Mouse (Mus musculus): Measurements from ENCODE around the gene Sytl3. TPM values are rescaled to one million over a fixed set of nuclear protein-coding genes. Genes with fewer than 3 reads are reported as not detected.
A peak's percentile ranks its signal among the peaks of the same experiment; 100 is the strongest.
"Not testable (repeated sequence)": the region's sequence is repeated elsewhere in the genome, so short reads cannot be mapped to it uniquely, and the experiment has no call there.

Gene Sytl3
- polyA plus RNA-seq, 1 experiment from 2014 or later, result 0.31 TPM

DNA sequence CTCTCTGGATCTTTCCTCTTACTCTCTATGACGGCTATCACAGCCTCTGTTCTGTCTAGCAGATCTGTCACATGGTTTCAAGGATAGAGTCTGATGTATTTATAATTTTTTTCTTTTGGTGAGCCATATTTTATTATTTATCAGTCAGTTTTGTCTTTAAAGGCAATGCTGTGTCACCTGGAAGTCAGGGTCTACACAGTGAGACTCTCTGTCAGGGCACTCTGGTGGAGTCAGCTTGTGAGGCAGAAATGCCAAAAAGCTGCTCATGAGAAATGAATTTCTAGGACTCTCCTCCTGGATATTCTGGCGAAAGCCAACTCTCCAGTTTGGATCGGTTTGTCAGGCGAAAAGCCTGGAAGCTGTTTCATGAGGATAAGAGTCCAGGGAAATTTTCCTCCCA lies 23.1 kb upstream of the Sytl3 start:
- 78% methylated on average over 2 of the region's 4 CpGs for WGBS

DNA sequence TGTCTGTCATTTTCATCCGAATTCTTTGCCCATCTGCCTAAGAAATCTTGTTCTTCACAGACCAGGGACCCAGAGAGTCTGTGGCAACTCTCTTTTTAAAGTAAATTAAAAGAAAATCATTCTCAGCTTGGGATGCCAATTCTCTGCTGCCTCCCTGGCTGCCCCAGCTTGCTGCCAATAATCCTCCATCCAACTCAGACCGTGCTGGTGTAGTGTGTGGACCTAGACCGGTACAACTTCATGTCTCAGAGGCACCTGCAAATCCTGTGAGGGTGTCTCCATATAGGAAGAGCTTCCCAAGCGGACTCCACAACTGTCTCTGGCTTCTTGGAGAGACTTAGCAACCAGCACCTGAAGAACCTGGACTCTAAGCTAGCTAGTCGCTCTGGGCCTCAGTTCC lies 22.0 kb upstream of the Sytl3 start:
- H3K4me1 ChIP-seq, result no peaks in the 10 kb centered on the region
- 84% methylated on average over 5 of the region's 5 CpGs for WGBS
- no peak overlapping the region for H3K27ac ChIP-seq
- H3K36me3 ChIP-seq, result no peaks in the 10 kb centered on the region
- no peaks in the 10 kb centered on the region for H3K27me3 ChIP-seq
- H3K4me2 ChIP-seq, result no peak overlapping the region
- no peak for ATAC-seq (ENCODE audit: insufficient number of reproducible peaks, insufficient read depth, low FRiP score, low TSS enrichment, low read depth)
- no peak overlapping the region for H3K4me3 ChIP-seq
- no peak overlapping the region for H3K9ac ChIP-seq
- H3K9me3 ChIP-seq, result no peaks in the 10 kb centered on the region

More for the DNA sequence above, 23.1 kb upstream of the Sytl3 start:
- H3K36me3 ChIP-seq; ATAC-seq (ENCODE audit: insufficient number of reproducible peaks, insufficient read depth, low FRiP score, low TSS enrichment, low read depth); H3K9ac ChIP-seq; H3K27me3 ChIP-seq; H3K4me3 ChIP-seq; H3K4me1 ChIP-seq; H3K9me3 ChIP-seq; H3K4me2 ChIP-seq; H3K27ac ChIP-seq: not testable (repeated sequence)

- WGBS, result 95% methylated on average over 4 of the region's 4 CpGs
- not testable (repeated sequence) for H3K36me3 ChIP-seq; H3K9ac ChIP-seq; H3K9me3 ChIP-seq; H3K4me3 ChIP-seq; H3K4me2 ChIP-seq; H3K4me1 ChIP-seq; ATAC-seq (ENCODE audit: insufficient number of reproducible peaks, insufficient read depth, low FRiP score, low TSS enrichment, low read depth); H3K27ac ChIP-seq; H3K27me3 ChIP-seq
Observed at GRCm38 (mm10) chr17:6637434-6637833, 21.5 kb upstream of the Sytl3 start.

GRCm38 (mm10) chr17:6638444-6638843 lies 20.4 kb upstream of the Sytl3 start:
- 91% methylated on average over 8 of the region's 8 CpGs for WGBS

GRCm38 (mm10) chr17:6639486-6639885 lies 19.4 kb upstream of the Sytl3 start:
- not testable (repeated sequence) for H3K27me3 ChIP-seq
- WGBS, result 87% methylated on average over 16 of the region's 21 CpGs

More at GRCm38 (mm10) chr17:6638444-6638843, 20.4 kb upstream of the Sytl3 start:
- H3K36me3 ChIP-seq; H3K4me1 ChIP-seq; H3K4me2 ChIP-seq; H3K9ac ChIP-seq; ATAC-seq (ENCODE audit: insufficient number of reproducible peaks, insufficient read depth, low FRiP score, low TSS enrichment, low read depth); H3K27me3 ChIP-seq; H3K9me3 ChIP-seq; H3K4me3 ChIP-seq; H3K27ac ChIP-seq: not testable (repeated sequence)

DNA sequence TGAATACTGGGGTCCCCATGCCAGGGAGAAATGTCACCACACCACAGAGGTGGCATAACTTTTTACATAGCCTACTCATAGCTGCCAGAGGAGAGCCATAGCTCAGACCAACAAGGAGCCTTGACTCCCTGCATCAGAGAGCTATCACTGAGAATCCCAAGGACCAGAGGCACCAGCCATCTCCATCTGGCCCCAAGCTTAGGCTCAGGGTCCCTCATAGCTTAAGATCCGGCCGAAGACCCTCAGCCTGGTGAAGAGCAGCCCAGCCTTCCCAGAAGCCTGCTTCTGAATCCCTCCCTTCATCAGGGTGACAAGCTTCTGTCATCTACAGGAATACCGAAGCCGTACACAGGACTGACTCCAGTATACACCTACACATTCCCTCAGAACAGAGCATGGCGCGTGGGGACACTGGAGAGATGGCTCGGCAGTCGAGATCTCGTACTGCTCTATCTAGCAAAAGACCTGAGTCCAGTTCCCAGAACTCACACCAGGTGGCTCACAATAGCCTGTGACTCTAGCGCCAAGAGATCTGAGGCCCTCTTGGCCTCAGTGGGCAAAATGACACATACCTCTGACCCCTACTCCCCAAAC lies 18.8 kb upstream of the Sytl3 start:
- not testable (repeated sequence) for H3K9me3 ChIP-seq; H3K4me3 ChIP-seq; H3K4me1 ChIP-seq; H3K4me2 ChIP-seq; H3K36me3 ChIP-seq; ATAC-seq (ENCODE audit: insufficient number of reproducible peaks, insufficient read depth, low FRiP score, low TSS enrichment, low read depth); H3K27me3 ChIP-seq; H3K9ac ChIP-seq; H3K27ac ChIP-seq
- WGBS, result 90% methylated on average over 10 of the region's 10 CpGs

More at GRCm38 (mm10) chr17:6639486-6639885, 19.4 kb upstream of the Sytl3 start:
- H3K36me3 ChIP-seq, H3K9me3 ChIP-seq, H3K27ac ChIP-seq, H3K9ac ChIP-seq, H3K4me3 ChIP-seq, H3K4me2 ChIP-seq, H3K4me1 ChIP-seq: not testable (repeated sequence)
- peak; percentile 26; the same call in 1 of the 2 replicates for ATAC-seq (ENCODE audit: insufficient number of reproducible peaks, insufficient read depth, low FRiP score, low TSS enrichment, low read depth)

DNA sequence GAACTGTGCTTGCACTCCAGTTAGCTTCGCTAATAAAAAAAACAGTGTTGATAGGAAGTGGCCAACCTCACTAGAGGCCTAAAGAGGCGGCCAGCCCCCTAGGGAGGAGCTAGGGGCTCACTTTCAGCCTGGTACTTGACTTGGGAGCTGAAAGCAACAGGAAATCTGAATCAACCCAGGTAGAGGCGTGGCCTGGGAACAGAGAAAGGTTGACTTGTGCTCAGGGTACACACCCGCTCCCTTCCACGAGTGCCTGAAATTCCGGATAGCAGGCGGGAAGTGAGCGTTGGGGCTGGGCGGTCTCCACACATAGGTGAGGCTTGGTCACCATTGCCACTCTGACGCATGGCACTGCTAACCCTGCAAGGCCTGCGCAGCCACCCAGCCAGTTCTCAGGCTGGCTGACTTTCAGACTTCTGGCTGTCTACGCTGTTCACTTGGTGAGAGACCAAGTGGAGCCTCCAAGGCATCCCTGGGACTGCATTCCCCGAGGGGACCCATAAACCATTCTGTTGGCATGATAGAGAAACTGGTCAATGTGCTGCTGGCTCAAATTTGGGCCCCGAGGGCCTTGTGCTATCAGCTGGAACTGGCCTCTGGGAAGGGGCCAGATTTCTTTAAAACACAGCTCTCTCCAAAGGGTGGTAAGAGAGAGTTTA lies 18.0 kb upstream of the Sytl3 start:
- not testable (repeated sequence) for H3K4me3 ChIP-seq; H3K9me3 ChIP-seq; H3K27me3 ChIP-seq; ATAC-seq (ENCODE audit: insufficient number of reproducible peaks, insufficient read depth, low FRiP score, low TSS enrichment, low read depth); H3K4me1 ChIP-seq; H3K9ac ChIP-seq; H3K27ac ChIP-seq; H3K4me2 ChIP-seq; H3K36me3 ChIP-seq
- 74% methylated on average over 14 of the region's 14 CpGs for WGBS

GRCm38 (mm10) chr17:6644210-6644609 lies 14.7 kb upstream of the Sytl3 start:
- H3K4me2 ChIP-seq; H3K36me3 ChIP-seq; H3K4me3 ChIP-seq; ATAC-seq (ENCODE audit: insufficient number of reproducible peaks, insufficient read depth, low FRiP score, low TSS enrichment, low read depth); H3K4me1 ChIP-seq; H3K27ac ChIP-seq; H3K9me3 ChIP-seq; H3K27me3 ChIP-seq; H3K9ac ChIP-seq: not testable (repeated sequence)
- WGBS, result 89% methylated on average over 9 of the region's 9 CpGs

- ATAC-seq (ENCODE audit: insufficient number of reproducible peaks, insufficient read depth, low FRiP score, low TSS enrichment, low read depth); H3K9me3 ChIP-seq; H3K9ac ChIP-seq; H3K27me3 ChIP-seq; H3K4me3 ChIP-seq; H3K4me2 ChIP-seq; H3K4me1 ChIP-seq; H3K36me3 ChIP-seq; H3K27ac ChIP-seq: not testable (repeated sequence)
- 83% methylated on average over 4 of the region's 4 CpGs for WGBS
Observed at GRCm38 (mm10) chr17:6644673-6645072, 14.2 kb upstream of the Sytl3 start.

DNA sequence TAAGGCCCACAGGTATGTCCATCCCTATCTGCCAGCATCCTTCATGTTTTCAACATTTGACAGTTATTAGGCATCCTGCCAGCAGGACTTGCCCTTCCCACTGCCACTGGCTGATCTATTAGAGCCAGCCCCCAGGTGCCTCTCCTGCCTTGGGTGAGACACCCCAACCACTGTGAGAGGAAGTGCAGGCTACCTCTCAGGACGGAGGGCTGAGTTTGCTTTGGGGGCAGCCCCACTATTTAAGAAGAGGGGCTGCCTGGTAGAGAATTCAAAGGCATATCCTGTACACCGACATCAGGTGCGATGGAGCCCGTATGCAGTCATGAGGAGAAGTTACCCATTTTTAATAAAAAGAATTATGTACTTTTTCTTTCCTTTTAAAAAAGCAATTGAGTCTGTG lies 13.2 kb upstream of the Sytl3 start:
- not testable (repeated sequence) for H3K4me2 ChIP-seq; H3K27me3 ChIP-seq; H3K9me3 ChIP-seq; H3K36me3 ChIP-seq; H3K27ac ChIP-seq; H3K9ac ChIP-seq; H3K4me3 ChIP-seq; H3K4me1 ChIP-seq; ATAC-seq (ENCODE audit: insufficient number of reproducible peaks, insufficient read depth, low FRiP score, low TSS enrichment, low read depth)
- WGBS, result 91% methylated on average over 4 of the region's 4 CpGs

- not testable (repeated sequence) for H3K27me3 ChIP-seq; H3K9me3 ChIP-seq; H3K27ac ChIP-seq; H3K36me3 ChIP-seq; H3K4me3 ChIP-seq; ATAC-seq (ENCODE audit: insufficient number of reproducible peaks, insufficient read depth, low FRiP score, low TSS enrichment, low read depth); H3K9ac ChIP-seq; H3K4me1 ChIP-seq; H3K4me2 ChIP-seq
- 96% methylated on average over 8 of the region's 8 CpGs for WGBS
Observed at GRCm38 (mm10) chr17:6646841-6647240, 12.1 kb upstream of the Sytl3 start.

DNA sequence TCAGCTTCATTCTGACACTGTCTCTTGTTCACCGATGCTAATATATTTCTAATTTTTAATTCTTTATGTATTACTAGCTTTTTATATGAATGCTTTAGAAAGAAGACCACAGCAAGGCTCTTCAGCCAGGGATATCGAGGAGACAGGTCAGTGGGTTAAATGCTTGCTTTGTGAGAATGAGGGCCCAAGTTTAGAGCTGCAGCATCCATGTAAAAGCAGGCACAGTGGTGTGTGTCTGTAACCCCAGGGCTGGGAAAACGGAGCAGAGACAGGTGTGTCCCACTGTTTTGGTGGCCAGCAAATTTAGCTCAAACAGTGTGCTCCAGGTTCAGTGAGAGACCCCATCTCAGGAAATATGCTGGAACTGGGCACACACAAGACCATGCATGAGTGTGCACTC lies 11.4 kb upstream of the Sytl3 start:
- H3K27ac ChIP-seq; H3K9ac ChIP-seq; H3K36me3 ChIP-seq; H3K4me3 ChIP-seq; ATAC-seq (ENCODE audit: insufficient number of reproducible peaks, insufficient read depth, low FRiP score, low TSS enrichment, low read depth); H3K27me3 ChIP-seq; H3K4me2 ChIP-seq; H3K4me1 ChIP-seq; H3K9me3 ChIP-seq: not testable (repeated sequence)
- WGBS, result 93% methylated on average over 3 of the region's 3 CpGs

Measured in embryonic facial prominence, embryonic 13.5 days (tissue).